Mouse (Mus musculus) limb, embryonic 14.5 days (tissue): Measurements from ENCODE around the gene Iqsec1. TPM values are rescaled to one million over a fixed set of nuclear protein-coding genes. Genes with fewer than 3 reads are reported as not detected.
A peak's percentile ranks its signal among the peaks of the same experiment; 100 is the strongest.

Experiments
- ATAC-seq: fragments of 200-750 bp; cut with Nextera tagmentation; 2 replicates; pipeline ENCODE4 v1.8.0; 2017; ENCODE audit warnings: low read depth, moderate number of reproducible peaks, moderate TSS enrichment; ENCODE audit not compliant: low FRiP score
- DNase-seq: peaks from one replicate; pipeline ENCODE4 v3.0.0-alpha.2; 2015; ENCODE audit warnings: low spot score
- H3K27ac ChIP-seq: fragments of 300-500 bp; sonication (generic); replicated peaks from 2 replicates; pipeline ENCODE4 v1.5.1; 2014; ENCODE audit warnings: low read depth, mild to moderate bottlenecking, low read length, moderate library complexity, mixed read lengths
- H3K27me3 ChIP-seq: fragments of 300-500 bp; sonication (generic); 2 replicates; pipeline ENCODE4 v1.6.1; 2014; ENCODE audit warnings: low read length, mixed read lengths; ENCODE audit not compliant: control insufficient read depth, insufficient read depth
- H3K36me3 ChIP-seq: fragments of 300-500 bp; sonication (generic); 2 replicates; pipeline ENCODE4 v1.6.1; 2014; ENCODE audit warnings: mild to moderate bottlenecking, low read length, moderate library complexity, mixed read lengths; ENCODE audit not compliant: control insufficient read depth, insufficient read depth
- H3K4me1 ChIP-seq: fragments of 300-500 bp; sonication (generic); 2 replicates; pipeline ENCODE4 v1.6.1; 2014; ENCODE audit warnings: antibody characterized with exemption, low read length, mixed read lengths; ENCODE audit not compliant: control insufficient read depth, insufficient read depth
- H3K4me2 ChIP-seq: fragments of 300-500 bp; sonication (generic); replicated peaks from 2 replicates; pipeline ENCODE4 v1.6.1; 2014; ENCODE audit warnings: low read depth, mild to moderate bottlenecking, low read length, moderate library complexity; ENCODE audit not compliant: severe bottlenecking
- H3K4me3 ChIP-seq: fragments of 300-500 bp; sonication (generic); replicated peaks from 2 replicates; pipeline ENCODE4 v1.5.1; 2014; ENCODE audit warnings: low read length
- H3K9ac ChIP-seq: fragments of 300-500 bp; sonication (generic); 2 replicates; pipeline ENCODE4 v1.6.1; 2014; ENCODE audit warnings: mild to moderate bottlenecking, low read depth, low read length, moderate library complexity; ENCODE audit not compliant: severe bottlenecking
- H3K9me3 ChIP-seq: fragments of 300-500 bp; sonication (generic); 2 replicates; pipeline ENCODE4 v1.6.1; 2016; ENCODE audit warnings: low read length; ENCODE audit not compliant: control insufficient read depth
- POLR2A ChIP-seq: fragments of 200-500 bp; IDR thresholded peaks from 2 replicates; pipeline ENCODE4 v1.8.0; 2012; ENCODE audit warnings: inconsistent platforms, mild to moderate bottlenecking, moderate library complexity, borderline replicate concordance; ENCODE audit not compliant: insufficient read depth, insufficient read length; ENCODE audit errors: extremely low read depth
- WGBS: fragments of 180-500 bp; shearing (Covaris S2); extraction: QIAGEN DNeasy Blood & Tissue Kit; methylation state at CpG from one replicate; pipeline ENCODE4 v1.1.7; 2014; 5-methylcytosine and 5-hydroxymethylcytosine counted together
- microRNA-seq: library from miRNA; unstranded; fragments of <30 nt; microRNA quantifications from one replicate; pipeline ENCODE4, GENCODE M21; 2016
- polyA plus RNA-seq, 2 experiments: library from polyadenylated mRNA; depleted of rRNA in 1 of 2; stranded (reverse) in 1 of 2; unstranded in 1 of 2; fragments of >200 nt; fragmentation: Nextera tagmentation in 1 of 2; extraction: Ambion mirVana in 1 of 2; gene quantifications; 2 replicates each; pipeline versions ENCODE4 v1.2.1 to v1.2.3; 2012 to 2014

Iqsec1 gene
- polyA plus RNA-seq, 2 experiments = 17.3 to 58.2 TPM

DNA sequence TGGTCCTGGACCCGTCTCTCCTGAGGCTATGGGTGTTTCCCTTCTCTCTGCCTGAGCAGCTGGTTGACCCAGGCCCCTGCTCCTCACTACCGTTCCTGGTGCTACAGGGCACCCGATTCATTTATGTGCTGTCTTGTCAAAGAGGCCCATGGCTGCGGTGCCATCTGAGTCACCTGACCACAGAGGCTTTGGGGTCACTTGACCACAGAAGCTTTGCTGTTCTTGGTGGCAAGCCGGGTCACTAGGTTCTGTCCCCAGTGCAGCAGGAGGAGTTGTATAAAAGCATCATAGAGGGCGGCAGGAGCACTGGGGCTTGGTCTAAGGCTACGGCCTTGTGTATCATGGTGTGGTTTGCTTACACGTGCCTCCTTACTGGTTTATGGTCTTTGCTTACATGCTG is 375.2 kb downstream of the Iqsec1 start:
- Histone ChIP-seq H3K36me3 (no peaks in the 10 kb centered on the region), H3K4me3 (no peak overlapping the region), H3K4me1 (no peaks in the 10 kb centered on the region), H3K27ac (no peak overlapping the region), H3K9me3 (no peaks in the 10 kb centered on the region), H3K27me3 (no peaks in the 10 kb centered on the region), H3K9ac (no peak overlapping the region), H3K4me2 (no peak overlapping the region)
- DNase-seq (no peak), ATAC-seq (no peak)
- 67% methylated on average over 8 of the region's 8 CpGs for WGBS
- TF ChIP-seq POLR2A = no peak

DNA sequence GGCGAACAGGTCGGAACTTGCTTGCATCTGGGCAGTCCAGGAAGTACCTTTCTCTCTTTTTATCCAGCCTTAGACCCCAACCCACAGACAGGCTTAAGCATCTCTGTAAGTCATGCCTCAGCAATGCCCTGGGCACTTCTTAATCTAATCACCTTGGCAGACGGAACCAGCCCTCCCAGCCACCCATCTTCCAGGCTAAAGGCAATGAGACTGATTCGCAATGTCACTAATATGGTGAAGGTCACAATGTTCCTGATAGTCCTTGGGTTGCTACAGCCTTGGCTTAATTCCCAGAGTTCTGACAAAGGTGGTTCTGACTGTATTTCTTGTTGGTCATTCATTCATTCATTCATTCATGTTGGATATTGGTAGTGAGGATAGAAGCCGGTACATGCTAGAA is 378.2 kb downstream of the Iqsec1 start:
- no peaks in the 10 kb centered on the region for H3K27me3 ChIP-seq
- no peaks in the 10 kb centered on the region for H3K9me3 ChIP-seq
- no peaks in the 10 kb centered on the region for H3K36me3 ChIP-seq
- WGBS = 82% methylated on average over 5 of the region's 5 CpGs
- DNase-seq = no peak
- no peak overlapping the region for H3K4me3 ChIP-seq
- TF ChIP-seq POLR2A = no peak
- no peak overlapping the region for H3K27ac ChIP-seq
- H3K4me2 ChIP-seq = no peak overlapping the region
- no peak for ATAC-seq
- no peak overlapping the region for H3K9ac ChIP-seq
- H3K4me1 ChIP-seq = peaks cover 2% of the 10 kb centered on the region

GRCm38 (mm10) chr6:90608186-90608585 is 380.3 kb downstream of the Iqsec1 start:
- Histone ChIP-seq H3K36me3 (no peaks in the 10 kb centered on the region), H3K9me3 (no peaks in the 10 kb centered on the region), H3K9ac (no peak overlapping the region), H3K4me3 (no peak overlapping the region), H3K27ac (no peak overlapping the region), H3K4me2 (no peak overlapping the region), H3K4me1 (peaks cover 6% of the 10 kb centered on the region), H3K27me3 (no peaks in the 10 kb centered on the region)
- ATAC-seq = no peak
- DNase-seq = no peak
- 69% methylated on average over 6 of the region's 6 CpGs for WGBS
- no peak for TF ChIP-seq POLR2A

DNA sequence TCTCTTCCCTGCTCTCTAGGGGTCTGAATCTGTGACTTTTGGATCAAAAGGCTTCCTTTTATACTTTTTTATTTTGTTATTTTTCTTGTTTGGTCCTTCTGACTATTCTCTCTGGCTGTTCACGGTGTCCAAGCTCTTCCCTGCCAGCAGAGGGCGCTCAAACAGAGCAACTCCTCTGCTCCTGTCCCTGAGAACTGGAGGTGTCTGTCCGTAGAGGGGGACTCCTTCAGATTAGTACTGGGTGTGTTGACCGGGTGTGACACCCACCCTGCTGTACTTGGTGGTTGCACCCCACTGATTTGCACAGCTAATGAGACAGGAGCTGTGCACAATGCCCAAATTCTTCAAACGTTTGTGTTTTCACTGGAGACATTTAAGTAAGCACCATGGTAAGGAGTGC is 381.3 kb downstream of the Iqsec1 start:
- 19% methylated on average over 5 of the region's 5 CpGs for WGBS
- no peak for TF ChIP-seq POLR2A
- Histone ChIP-seq H3K4me1 (peaks cover 6% of the 10 kb centered on the region), H3K9ac (no peak overlapping the region), H3K4me2 (no peak overlapping the region), H3K4me3 (no peak overlapping the region), H3K9me3 (no peaks in the 10 kb centered on the region), H3K27ac (no peak overlapping the region), H3K27me3 (no peaks in the 10 kb centered on the region), H3K36me3 (no peaks in the 10 kb centered on the region)
- DNase-seq (no peak), ATAC-seq (no peak)

- H3K9ac ChIP-seq = no peak overlapping the region
- TF ChIP-seq POLR2A = no peak
- ATAC-seq = no peak
- H3K27me3 ChIP-seq = no peaks in the 10 kb centered on the region
- H3K4me2 ChIP-seq = no peak overlapping the region
- H3K27ac ChIP-seq = no peak overlapping the region
- H3K4me1 ChIP-seq = peaks cover 6% of the 10 kb centered on the region
- peak; percentile 61 for DNase-seq
- H3K9me3 ChIP-seq = no peaks in the 10 kb centered on the region
- 26% methylated on average over 7 of the region's 7 CpGs for WGBS
- H3K36me3 ChIP-seq = no peaks in the 10 kb centered on the region
- no peak overlapping the region for H3K4me3 ChIP-seq
These were observed 381.9 kb downstream of the Iqsec1 start for GRCm38 (mm10) chr6:90606538-90606937.

Small RNA genes within 50 kb of the gene (microRNA-seq; reads per million reads assigned to microRNA genes)
- gene Gm24816 = not detected

Other genes starting within 250 kb of the Iqsec1 start
- 18.9 and 23.7 TPM in 2 replicates for gene Nup210, start 128.1 kb upstream of the Iqsec1 start, polyA plus RNA-seq (2012; rRNA removed)
- 12.4 and 12.6 TPM in 2 replicates for gene Nup210, start 128.1 kb upstream of the Iqsec1 start, polyA plus RNA-seq (2014; fragmentation: Nextera tagmentation; extraction: Ambion mirVana)
- gene Hdac11, start 168.0 kb upstream of the Iqsec1 start, polyA plus RNA-seq (2012; rRNA removed) = 43.9 and 46.0 TPM in 2 replicates
- gene Hdac11, start 168.0 kb upstream of the Iqsec1 start, polyA plus RNA-seq (2014; fragmentation: Nextera tagmentation; extraction: Ambion mirVana) = 18.1 and 18.5 TPM in 2 replicates
- 294 and 404 TPM in 2 replicates for gene Fbln2, start 223.8 kb upstream of the Iqsec1 start, polyA plus RNA-seq (2012; rRNA removed)
- 219 and 254 TPM in 2 replicates for gene Fbln2, start 223.8 kb upstream of the Iqsec1 start, polyA plus RNA-seq (2014; fragmentation: Nextera tagmentation; extraction: Ambion mirVana)